Mouse (Mus musculus): ENCODE measurements around the gene Klre1.
"Not testable (repeated sequence)": the region's sequence is repeated elsewhere in the genome, so short reads cannot be mapped to it uniquely, and the experiment has no call there.

Gene Klre1

DNA sequence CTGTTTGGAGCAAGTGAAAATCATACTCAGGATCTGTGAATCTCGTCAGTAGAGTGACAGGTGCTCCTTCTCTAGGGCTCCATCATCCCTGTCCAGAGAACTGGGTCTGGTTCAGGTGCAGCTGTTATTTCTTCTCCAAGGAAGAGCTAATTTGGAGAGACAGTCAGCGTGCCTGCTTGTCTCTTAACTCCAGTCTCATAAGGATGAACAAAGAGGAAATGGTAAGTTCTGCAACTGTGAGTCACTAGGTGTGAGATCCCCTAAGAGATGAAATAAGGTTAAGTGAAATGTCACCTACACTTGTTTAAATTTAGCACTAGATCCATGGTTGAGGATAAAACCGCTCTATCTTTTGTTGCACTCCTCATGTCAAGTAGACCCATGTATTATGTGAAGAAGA, 5.3 kb downstream of the Klre1 start:
- no peak for DNase-seq (ENCODE audit: low spot score)

DNA sequence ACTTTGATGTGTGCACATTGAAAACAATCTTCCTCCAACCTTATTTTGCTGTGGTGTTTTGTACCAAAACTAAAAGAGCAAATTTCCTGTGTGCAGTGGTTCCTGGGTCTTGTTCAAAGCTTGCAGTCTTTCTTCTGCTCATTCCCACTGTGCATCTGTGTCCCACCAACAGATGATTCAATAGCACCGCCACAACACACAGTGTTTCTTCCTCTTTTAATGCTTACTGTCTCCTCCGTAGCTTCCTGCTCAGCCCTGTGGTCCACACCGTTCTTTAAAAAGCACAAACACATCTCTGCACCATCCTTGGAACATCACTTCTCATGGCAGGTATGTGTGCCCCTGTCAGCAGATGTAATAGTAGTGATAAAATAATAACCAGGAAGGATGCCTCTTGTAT, 13.8 kb downstream of the Klre1 start, which contains the start of gene Klrd1:
Gene Klrd1 (plus strand): TSS at position 275 of the 400 bp plus-strand sequence.
- DNase-seq (ENCODE audit: low spot score) = no peak

DNA sequence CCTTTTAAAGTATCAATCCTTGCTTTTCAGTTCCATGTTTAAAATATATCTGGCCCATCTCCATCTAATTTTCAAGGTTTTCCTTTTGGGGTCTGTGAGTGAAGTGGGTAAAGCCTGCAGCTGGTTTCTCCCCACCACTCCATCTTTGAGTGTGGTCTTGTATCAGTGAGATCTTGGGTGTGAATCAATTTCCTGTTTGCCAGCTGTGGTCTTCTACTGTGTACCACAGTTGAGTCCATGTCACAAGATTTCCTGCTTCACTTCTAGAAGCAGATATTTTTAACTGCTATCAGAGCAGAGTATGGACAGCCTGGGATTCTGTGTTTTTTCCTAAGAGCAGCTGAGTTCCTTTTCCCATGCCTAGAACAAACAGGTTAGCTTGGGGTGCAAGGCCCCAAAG, 30.7 kb downstream of the Klre1 start:
- DNase-seq (ENCODE audit: low spot score) = no peak

- DNase-seq (ENCODE audit: low spot score) = no peak
Measured at GRCm38 (mm10) chr6:129623735-129624134, 46.0 kb downstream of the Klre1 start, which contains the start of gene Klrk1. Klrk1 (minus strand) TSS chr6:129623864.

DNA sequence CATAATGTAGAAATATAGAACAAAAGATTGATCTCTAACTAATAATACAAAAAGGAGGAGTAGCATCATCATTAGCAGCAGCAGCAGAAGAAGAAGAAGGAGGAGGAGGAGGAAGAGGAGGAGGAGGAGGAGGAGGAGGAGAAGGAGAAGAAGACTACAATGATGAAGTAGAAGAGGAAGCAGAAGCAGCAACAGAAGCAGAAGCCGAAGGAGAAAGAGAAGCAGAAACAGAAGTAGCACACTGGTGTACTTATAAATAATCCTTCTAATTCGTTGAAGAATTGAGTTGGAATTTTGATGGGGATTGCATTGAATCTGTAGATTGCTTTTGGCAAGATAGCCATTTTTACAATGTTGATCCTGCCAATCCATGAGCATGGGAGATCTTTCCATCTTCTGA, 53.3 kb downstream of the Klre1 start:
- not testable (repeated sequence) for DNase-seq (ENCODE audit: low spot score)
